Mouse (Mus musculus) right cerebral cortex, postnatal 4 days (tissue): ENCODE results near the gene Ppp4r2.
A peak's percentile ranks its signal among the peaks of the same experiment; 100 is the strongest.
"Not testable (repeated sequence)": the region's sequence is repeated elsewhere in the genome, so short reads cannot be mapped to it uniquely, and the experiment has no call there.

ENCODE experiments used
- DNase-seq: peaks from one replicate; pipeline ENCODE4 v3.0.0-alpha.2; 2022

The Ppp4r2 gene

GRCm38 (mm10) chr6:100833811-100834481 is 524 bp downstream of the Ppp4r2 start:
- peak; percentile 49 for DNase-seq

- DNase-seq = no peak
These were observed 1.2 kb downstream of the Ppp4r2 start for GRCm38 (mm10) chr6:100834489-100835160.

GRCm38 (mm10) chr6:100845058-100845457 is 11.6 kb downstream of the Ppp4r2 start:
- no peak for DNase-seq

GRCm38 (mm10) chr6:100847264-100847663 is 13.8 kb downstream of the Ppp4r2 start:
- DNase-seq = no peak

- no peak for DNase-seq
These were observed 15.4 kb downstream of the Ppp4r2 start for GRCm38 (mm10) chr6:100848682-100849375.

- DNase-seq = no peak
These were observed 17.3 kb downstream of the Ppp4r2 start for GRCm38 (mm10) chr6:100850671-100851081.

GRCm38 (mm10) chr6:100851083-100851482 is 17.7 kb downstream of the Ppp4r2 start:
- DNase-seq = no peak

GRCm38 (mm10) chr6:100865321-100865720 is 31.9 kb downstream of the Ppp4r2 start:
- DNase-seq = no peak

GRCm38 (mm10) chr6:100865788-100866187 is 32.4 kb downstream of the Ppp4r2 start:
- not testable (repeated sequence) for DNase-seq

- not testable (repeated sequence) for DNase-seq
These were observed 32.8 kb downstream of the Ppp4r2 start for GRCm38 (mm10) chr6:100866246-100866645.

GRCm38 (mm10) chr6:100868863-100869262 is 35.4 kb downstream of the Ppp4r2 start:
- no peak for DNase-seq

- DNase-seq = no peak
These were observed 36.5 kb downstream of the Ppp4r2 start for GRCm38 (mm10) chr6:100869909-100870308.

GRCm38 (mm10) chr6:100873191-100873590 is 39.8 kb downstream of the Ppp4r2 start:
- DNase-seq = no peak

- peak; percentile 75 for DNase-seq
These were observed 42.6 kb downstream of the Ppp4r2 start for GRCm38 (mm10) chr6:100875862-100876623.

GRCm38 (mm10) chr6:100876624-100877017 is 43.2 kb downstream of the Ppp4r2 start:
- DNase-seq = no peak

- DNase-seq = no peak
These were observed 45.1 kb downstream of the Ppp4r2 start for GRCm38 (mm10) chr6:100878546-100878945.

- no peak for DNase-seq
These were observed 46.2 kb downstream of the Ppp4r2 start for GRCm38 (mm10) chr6:100879607-100880006.

GRCm38 (mm10) chr6:100881657-100882056 is 48.2 kb downstream of the Ppp4r2 start:
- no peak for DNase-seq

- peak; percentile 92 for DNase-seq
These were observed 49.2 kb downstream of the Ppp4r2 start for GRCm38 (mm10) chr6:100882381-100883213.

- DNase-seq = no peak
These were observed 49.8 kb downstream of the Ppp4r2 start for GRCm38 (mm10) chr6:100883233-100883632.

- no peak for DNase-seq
These were observed 51.3 kb downstream of the Ppp4r2 start for GRCm38 (mm10) chr6:100884594-100885225.

- DNase-seq = no peak
These were observed 52.0 kb downstream of the Ppp4r2 start for GRCm38 (mm10) chr6:100885376-100885775.
